Mouse (Mus musculus) T-cell, adult 66 days (primary cell): ENCODE results near the gene Dytn. TPM values are rescaled to one million over a fixed set of nuclear protein-coding genes. Genes with fewer than 3 reads are reported as not detected.

Experiments
- total RNA-seq, 2 experiments: library from RNA; stranded (reverse); gene quantifications; 3 replicates in 1 of 2; 4 replicates in 1 of 2; pipeline ENCODE4 v1.2.4; 2023

Dytn gene
- not detected for total RNA-seq

DNA sequence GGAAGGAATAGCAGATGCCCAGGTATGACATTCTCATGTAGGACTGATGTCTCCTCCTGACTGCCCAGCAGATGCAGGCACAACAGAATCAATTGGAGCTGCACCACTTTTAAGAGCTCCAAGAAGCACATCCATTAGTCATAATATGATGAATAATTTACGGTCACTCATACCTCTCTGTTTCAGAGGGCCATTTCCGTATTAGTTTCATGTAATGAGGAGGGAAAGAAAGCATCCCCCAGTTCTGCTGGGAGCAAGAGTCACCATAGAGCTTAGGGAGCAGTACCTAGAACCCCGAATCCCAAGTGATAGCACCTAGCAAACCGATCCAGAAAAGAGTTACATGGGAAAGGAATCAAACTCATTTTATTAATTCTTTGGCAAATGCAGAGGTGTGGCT, at the start of gene Dytn:
Dytn (minus strand) TSS at position 101 of the 400 bp plus-strand sequence.

DNA sequence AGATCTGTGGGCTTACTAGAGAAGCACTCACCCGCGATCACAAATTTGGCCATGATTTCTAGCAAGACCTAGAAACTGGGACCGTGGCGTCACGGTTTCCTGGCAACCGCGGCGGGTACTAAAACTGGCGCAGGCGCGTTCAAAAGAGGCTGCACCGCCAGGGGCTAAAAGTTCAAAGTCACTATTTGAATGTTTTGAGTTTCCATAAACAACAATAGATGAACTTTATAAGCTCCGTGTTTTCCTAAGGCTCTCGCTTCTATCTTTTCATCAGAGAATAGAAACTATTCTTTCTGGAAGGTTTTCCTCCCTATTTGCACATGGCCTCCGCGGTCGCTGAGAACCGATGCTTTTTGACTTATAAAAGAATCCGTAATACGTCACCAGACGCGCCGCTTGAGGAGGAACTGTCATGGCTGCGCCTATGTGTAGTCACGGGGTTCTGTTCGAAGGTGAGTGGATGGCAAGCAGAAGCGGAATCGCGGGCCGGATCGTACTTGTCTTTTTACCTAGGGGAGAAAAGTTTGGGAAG, 43.6 kb upstream of the Dytn start, which contains the start of the genes Mdh1b and Fastkd2:
Mdh1b (minus strand) TSS at position 79 of the 532 bp plus-strand sequence.
Fastkd2 (plus strand) TSS at position 375 of the 532 bp plus-strand sequence.

DNA sequence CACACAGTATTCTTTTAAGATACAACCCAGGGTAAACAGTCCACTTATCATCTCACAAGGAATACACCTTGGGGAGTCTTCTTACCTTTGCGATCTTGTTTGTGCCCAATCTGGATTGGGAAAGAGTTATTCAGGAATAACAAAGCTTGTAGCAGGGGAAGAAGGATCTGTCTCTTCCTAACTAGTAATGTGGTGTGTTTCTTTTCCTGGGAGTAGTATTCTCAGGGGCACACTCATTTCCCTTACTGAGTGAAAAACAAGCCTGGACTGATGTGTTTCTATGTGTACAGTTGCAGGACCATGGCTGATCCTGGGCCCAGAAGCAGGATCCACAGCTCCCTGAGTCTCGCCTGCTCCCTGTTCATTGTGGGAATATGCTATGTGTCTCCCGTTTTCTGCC, 71.1 kb downstream of the Dytn start, which contains the start of gene Gm39653:
Gm39653 (plus strand) TSS at position 301 of the 400 bp plus-strand sequence.

Other genes starting within 250 kb of the Dytn start
- under 1 TPM; 0.33 to 0.87 TPM for gene Adam23, start 241.0 kb downstream of the Dytn start, total RNA-seq
- gene Gm39653, start 71.0 kb downstream of the Dytn start, total RNA-seq = not detected
- gene Mdh1b, start 43.4 kb upstream of the Dytn start, total RNA-seq = not detected
- gene Fastkd2, start 43.7 kb upstream of the Dytn start, total RNA-seq = 10 to 100 TPM; 30.2 to 38.3 TPM
- not detected for gene 4933402D24Rik, start 82.3 kb upstream of the Dytn start, total RNA-seq